Mouse (Mus musculus) myocyte (in vitro differentiated cells): ENCODE results near the gene Spin4. TPM values are rescaled to one million over a fixed set of nuclear protein-coding genes. Genes with fewer than 3 reads are reported as not detected.

Source experiments
- H3K27me3 ChIP-seq: one replicate; pipeline ENCODE4 v1.6.1; 2011; ENCODE audit not compliant: control insufficient read depth, insufficient read depth, insufficient read length
- H3K36me3 ChIP-seq: one replicate; pipeline ENCODE4 v1.6.1; 2011; ENCODE audit not compliant: control insufficient read depth, insufficient read depth
- H3K4me2 ChIP-seq: one replicate; pipeline ENCODE4 v1.6.1; 2011; ENCODE audit warnings: low read depth, control low read depth
- H3K4me3 ChIP-seq: one replicate; pipeline ENCODE4 v1.5.1; 2011; ENCODE audit warnings: mild to moderate bottlenecking, control low read depth, moderate library complexity
- H3K79me2 ChIP-seq: one replicate; pipeline ENCODE4 v1.6.1; 2011; ENCODE audit not compliant: control insufficient read depth, insufficient read depth
- H3ac ChIP-seq: one replicate; pipeline ENCODE4 v1.6.1; 2011; ENCODE audit not compliant: control insufficient read depth, insufficient read length
- CEBPB ChIP-seq: IDR thresholded peaks from 2 replicates; pipeline ENCODE4 v1.6.1; 2011; ENCODE audit warnings: mild to moderate bottlenecking, moderate library complexity; ENCODE audit not compliant: poor library complexity, insufficient read depth, severe bottlenecking
- E2F4 ChIP-seq: IDR thresholded peaks from one replicate; pipeline ENCODE4 v1.6.1; 2011; ENCODE audit warnings: mild to moderate bottlenecking, control low read depth, moderate library complexity; ENCODE audit not compliant: insufficient read depth
- MAX ChIP-seq: IDR thresholded peaks from one replicate; pipeline ENCODE4 v1.6.1; 2011; ENCODE audit warnings: low read depth, mild to moderate bottlenecking, control low read depth
- MYOD1 ChIP-seq, 3 experiments: IDR thresholded peaks; one replicate each; pipeline ENCODE4 v1.6.1; 2011; ENCODE audit warnings: control low read depth in 2 of 3, low read depth in 2 of 3, mild to moderate bottlenecking in 2 of 3, moderate library complexity in 1 of 3; ENCODE audit not compliant: insufficient read length in 2 of 3, control insufficient read depth in 1 of 3
- MYOG ChIP-seq, 3 experiments: IDR thresholded peaks; one replicate each; pipeline ENCODE4 v1.6.1; 2011; ENCODE audit warnings: control low read depth in 2 of 3, low read depth in 2 of 3, mild to moderate bottlenecking in 2 of 3; ENCODE audit not compliant: insufficient read length in 2 of 3, control insufficient read depth in 1 of 3, insufficient read depth in 1 of 3
- POLR2A ChIP-seq: IDR thresholded peaks from one replicate; pipeline ENCODE4 v1.6.1; 2011; ENCODE audit warnings: low read depth, mild to moderate bottlenecking, control low read depth, moderate library complexity; ENCODE audit not compliant: insufficient read length
- POLR2AphosphoS2 ChIP-seq: IDR thresholded peaks from one replicate; pipeline ENCODE4 v1.6.1; 2011; ENCODE audit warnings: low read depth, control low read depth; ENCODE audit not compliant: insufficient read length
- REST ChIP-seq: IDR thresholded peaks from one replicate; pipeline ENCODE4 v1.6.1; 2011; ENCODE audit warnings: mild to moderate bottlenecking, control low read depth, moderate library complexity; ENCODE audit not compliant: insufficient read depth, insufficient read length
- SRF ChIP-seq: IDR thresholded peaks from one replicate; pipeline ENCODE4 v1.6.1; 2011; ENCODE audit warnings: low read depth; ENCODE audit not compliant: control insufficient read depth, insufficient read length
- TCF12 ChIP-seq: IDR thresholded peaks from one replicate; pipeline ENCODE4 v1.6.1; 2011; ENCODE audit warnings: mild to moderate bottlenecking, control low read depth; ENCODE audit not compliant: poor library complexity, insufficient read depth, severe bottlenecking
- TCF3 ChIP-seq: IDR thresholded peaks from one replicate; pipeline ENCODE4 v1.6.1; 2011; ENCODE audit warnings: low read depth, control low read depth; ENCODE audit not compliant: insufficient read length
- USF1 ChIP-seq: IDR thresholded peaks from one replicate; pipeline ENCODE4 v1.6.1; 2011; ENCODE audit warnings: low read depth, mild to moderate bottlenecking, control low read depth, moderate library complexity
- polyA plus RNA-seq: library from polyadenylated mRNA; unstranded; fragments of >200 nt; fragmentation: generic; extraction: Trizol; gene quantifications from one replicate; pipeline ENCODE4 v1.2.1, GENCODE M21; 2012; ENCODE audit warnings: missing spikeins

Spin4 gene
- 0.35 TPM for polyA plus RNA-seq

- TF ChIP-seq SRF (no peak), TCF3 (no peak), CEBPB (no peak), MAX (no peak), REST (no peak), TCF12 (no peak), USF1 (no peak), POLR2A (peak; percentile 94), POLR2AphosphoS2 (peak; percentile 92), E2F4 (no peak), MYOG (IDR thresholded peaks at IDR 0.05; ENCODE audit: control insufficient read depth in 1 of 3, insufficient read depth in 1 of 3, insufficient read length in 2 of 3, low read depth in 2 of 3) (no peak), MYOD1 (IDR thresholded peaks at IDR 0.05; ENCODE audit: control insufficient read depth in 1 of 3, insufficient read length in 2 of 3, low read depth in 2 of 3) (no peak)
- Histone ChIP-seq H3ac (peak within 1 kb of the TSS; percentile 22), H3K36me3 (no peaks in the 10 kb centered on the region), H3K27me3 (no peaks in the 10 kb centered on the region), H3K4me2 (peak within 1 kb of the TSS; percentile 78), H3K4me3 (peak within 1 kb of the TSS; percentile 62), H3K79me2 (no peaks in the 10 kb centered on the region)
These were observed at the start of gene Spin4 for GRCm38 (mm10) chrX:95026361-95026892. Gene Spin4 (minus strand): TSS chrX:95026682.

DNA sequence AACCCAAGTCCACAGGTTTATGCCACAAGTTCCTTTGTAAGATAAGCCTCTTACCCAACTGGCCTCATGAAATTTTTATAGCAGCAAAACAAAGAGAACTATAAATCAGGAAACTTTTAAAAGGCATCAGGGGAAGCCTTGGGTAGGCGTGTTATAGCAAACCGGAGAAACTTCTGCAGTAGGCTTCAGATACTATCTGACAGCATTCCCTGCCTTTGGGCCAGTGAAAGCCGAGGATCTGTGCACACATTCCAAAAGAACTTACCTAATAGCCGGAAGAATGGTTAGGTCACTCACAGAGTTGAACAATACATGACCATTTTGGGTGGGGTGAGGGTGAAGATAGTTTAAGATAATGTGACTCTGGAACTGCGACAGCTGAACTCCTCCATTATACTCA lies 1.4 kb upstream of the Spin4 start:
- Histone ChIP-seq H3K79me2 (no peaks in the 10 kb centered on the region), H3K27me3 (no peaks in the 10 kb centered on the region), H3K4me3 (no peak overlapping the region), H3ac (no peak overlapping the region), H3K4me2 (peak overlapping the region; percentile 49), H3K36me3 (no peaks in the 10 kb centered on the region)
- TF ChIP-seq E2F4 (no peak), MYOD1 (IDR thresholded peaks at IDR 0.05; ENCODE audit: control insufficient read depth in 1 of 3, insufficient read length in 2 of 3, low read depth in 2 of 3) (no peak), POLR2A (no peak), MYOG (IDR thresholded peaks at IDR 0.05; ENCODE audit: control insufficient read depth in 1 of 3, insufficient read depth in 1 of 3, insufficient read length in 2 of 3, low read depth in 2 of 3) (no peak), TCF3 (no peak), TCF12 (no peak), POLR2AphosphoS2 (no peak), SRF (no peak), USF1 (no peak), REST (no peak), CEBPB (no peak), MAX (no peak)

GRCm38 (mm10) chrX:95025779-95026360 lies 612 bp downstream of the Spin4 start:
- no peak for TF ChIP-seq E2F4

DNA sequence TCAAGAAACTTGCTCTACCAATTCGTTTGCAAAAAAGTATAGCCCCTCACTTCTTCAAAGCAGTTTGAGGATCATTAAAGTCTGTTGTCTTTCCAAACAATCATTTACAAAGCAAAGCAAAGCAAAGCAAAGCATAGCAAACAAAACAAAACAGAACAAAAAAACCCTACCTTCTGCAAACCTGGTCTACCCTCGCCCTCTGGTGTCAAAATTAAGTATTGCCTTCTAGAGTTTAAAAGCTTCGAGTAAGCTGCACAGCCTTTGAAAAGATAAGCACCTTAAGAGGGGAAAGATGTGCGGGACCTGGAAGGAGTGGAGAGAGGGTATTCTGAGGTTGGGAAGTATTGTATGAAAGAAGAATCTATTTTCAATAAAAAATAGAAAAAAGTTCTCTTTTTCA lies 14.4 kb downstream of the Spin4 start:
- no peak overlapping the region for H3ac ChIP-seq
- H3K27me3 ChIP-seq = no peaks in the 10 kb centered on the region
- H3K36me3 ChIP-seq = no peaks in the 10 kb centered on the region
- TF ChIP-seq TCF12 (no peak), SRF (no peak), USF1 (no peak), MAX (no peak), CEBPB (no peak), MYOG (IDR thresholded peaks at IDR 0.05; ENCODE audit: control insufficient read depth in 1 of 3, insufficient read depth in 1 of 3, insufficient read length in 2 of 3, low read depth in 2 of 3) (no peak), POLR2AphosphoS2 (no peak), TCF3 (no peak), E2F4 (no peak), REST (no peak), POLR2A (no peak), MYOD1 (IDR thresholded peaks at IDR 0.05; ENCODE audit: control insufficient read depth in 1 of 3, insufficient read length in 2 of 3, low read depth in 2 of 3) (no peak)
- H3K79me2 ChIP-seq = no peaks in the 10 kb centered on the region
- H3K4me3 ChIP-seq = no peak overlapping the region
- peak overlapping the region; percentile 36 for H3K4me2 ChIP-seq

More at GRCm38 (mm10) chrX:95025779-95026360, 612 bp downstream of the Spin4 start:
- Histone ChIP-seq H3ac (peak overlapping the region; percentile 22), H3K27me3 (no peaks in the 10 kb centered on the region), H3K79me2 (no peaks in the 10 kb centered on the region), H3K4me2 (peak overlapping the region; percentile 78), H3K4me3 (peak overlapping the region; percentile 62), H3K36me3 (no peaks in the 10 kb centered on the region)

DNA sequence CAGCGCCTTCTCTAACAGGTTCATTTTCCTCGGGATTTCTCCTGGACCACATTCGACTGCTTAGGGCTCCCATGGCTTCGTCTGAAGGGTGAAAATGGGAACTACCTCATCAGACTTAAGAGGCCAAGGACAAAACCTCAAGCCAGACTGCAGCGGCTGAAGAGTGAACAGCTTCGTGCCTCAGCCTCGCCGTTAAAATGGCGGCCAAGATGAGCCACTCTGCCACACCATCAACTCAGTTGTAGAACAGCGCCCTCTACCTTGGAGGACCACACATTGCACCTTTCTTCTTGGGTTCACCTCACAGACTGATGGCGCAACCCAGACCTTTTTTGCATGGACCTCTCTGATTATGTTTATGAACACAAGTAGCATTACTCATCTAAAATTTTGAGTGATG lies 27.6 kb downstream of the Spin4 start:
- Histone ChIP-seq H3K4me3 (no peak overlapping the region), H3K79me2 (no peaks in the 10 kb centered on the region), H3K36me3 (no peaks in the 10 kb centered on the region), H3ac (no peak overlapping the region), H3K27me3 (no peaks in the 10 kb centered on the region), H3K4me2 (no peak overlapping the region)
- TF ChIP-seq CEBPB (no peak), TCF3 (no peak), MYOD1 (IDR thresholded peaks at IDR 0.05; ENCODE audit: control insufficient read depth in 1 of 3, insufficient read length in 2 of 3, low read depth in 2 of 3) (no peak), E2F4 (no peak), MAX (no peak), USF1 (no peak), POLR2A (no peak), MYOG (IDR thresholded peaks at IDR 0.05; ENCODE audit: control insufficient read depth in 1 of 3, insufficient read depth in 1 of 3, insufficient read length in 2 of 3, low read depth in 2 of 3) (no peak), REST (no peak), TCF12 (no peak), SRF (no peak)
